Mouse (Mus musculus) E14TG2a.4 (cell line): ENCODE results near the gene Stat5b.

Experiments used
- CTCF ChIP-seq: conservative IDR thresholded peaks from 2 replicates; pipeline ENCODE4 v1.5.1; 2014; ENCODE audit warnings: low read length
- POU5F1 ChIP-seq: IDR thresholded peaks from 2 replicates; pipeline ENCODE4 v1.6.1; 2014; ENCODE audit warnings: low read length, borderline replicate concordance

DNA sequence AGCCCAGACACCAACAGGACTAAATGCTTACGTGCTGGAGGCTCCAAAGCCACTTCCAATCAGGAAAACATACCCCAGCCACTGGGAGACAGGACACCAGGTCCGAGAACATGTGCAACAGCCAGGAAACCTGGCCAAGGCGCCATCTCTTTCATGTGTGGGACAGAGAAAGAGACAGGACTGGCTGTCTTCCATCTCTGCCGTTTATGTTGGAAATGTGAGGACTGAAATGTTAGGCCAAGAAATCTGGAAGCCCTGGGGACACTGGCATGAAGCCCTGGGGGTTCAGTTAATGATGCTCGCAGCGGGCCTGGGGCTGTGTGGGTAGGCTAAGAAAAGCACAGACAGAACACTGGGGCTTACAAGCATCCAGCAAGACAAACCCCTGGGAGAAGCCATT lies 40.0 kb upstream of the Stat5b start:
- no peak for TF ChIP-seq CTCF
- TF ChIP-seq POU5F1, result no peak
